Mouse (Mus musculus) heart, embryonic 15.5 days (tissue): ENCODE measurements around the gene Rbbp8nl. TPM values are rescaled to one million over a fixed set of nuclear protein-coding genes. Genes with fewer than 3 reads are reported as not detected.

Experiments used
- ATAC-seq: fragments of 200-750 bp; cut with Nextera tagmentation; replicated peaks from 2 replicates; pipeline ENCODE4 v1.8.0; 2017; ENCODE audit warnings: low read depth, moderate TSS enrichment; ENCODE audit not compliant: insufficient number of reproducible peaks, insufficient read depth, low FRiP score
- H3K27ac ChIP-seq: fragments of 300-500 bp; sonication (generic); 2 replicates; pipeline ENCODE4 v1.5.1; 2015; ENCODE audit warnings: mild to moderate bottlenecking, inconsistent platforms
- H3K27me3 ChIP-seq: fragments of 300-500 bp; sonication (generic); 2 replicates; pipeline ENCODE4 v1.6.1; 2015; ENCODE audit warnings: inconsistent platforms
- H3K36me3 ChIP-seq: fragments of 300-500 bp; sonication (generic); 2 replicates; pipeline ENCODE4 v1.6.1; 2015; ENCODE audit warnings: mild to moderate bottlenecking, inconsistent platforms
- H3K4me1 ChIP-seq: fragments of 300-500 bp; sonication (generic); replicated peaks from 2 replicates; pipeline ENCODE4 v1.6.1; 2015; ENCODE audit warnings: inconsistent platforms
- H3K4me2 ChIP-seq: fragments of 300-500 bp; sonication (generic); 2 replicates; pipeline ENCODE4 v1.6.1; 2015; ENCODE audit warnings: inconsistent platforms, mild to moderate bottlenecking, moderate library complexity
- H3K4me3 ChIP-seq: fragments of 300-500 bp; sonication (generic); 2 replicates; pipeline ENCODE4 v1.5.1; 2015; ENCODE audit warnings: mild to moderate bottlenecking, inconsistent platforms
- H3K9ac ChIP-seq: fragments of 300-500 bp; sonication (generic); 2 replicates; pipeline ENCODE4 v1.6.1; 2015; ENCODE audit warnings: mild to moderate bottlenecking, inconsistent platforms
- H3K9me3 ChIP-seq: fragments of 300-500 bp; sonication (generic); replicated peaks from 2 replicates; pipeline ENCODE4 v1.6.1; 2016; ENCODE audit warnings: inconsistent platforms
- WGBS: fragments of 180-500 bp; shearing (Covaris S2); methylation state at CpG from one replicate; pipeline ENCODE4 v1.1.7; 2015; ENCODE audit warnings: mixed read lengths; 5-methylcytosine and 5-hydroxymethylcytosine counted together
- polyA plus RNA-seq: library from polyadenylated mRNA; unstranded; fragments of >200 nt; fragmentation: Nextera tagmentation; extraction: Ambion mirVana; gene quantifications from 2 replicates; pipeline ENCODE4 v1.2.1, GENCODE M21; 2015

The Rbbp8nl gene
- polyA plus RNA-seq, 1 experiment from 2014 or later: 0.06 TPM

DNA sequence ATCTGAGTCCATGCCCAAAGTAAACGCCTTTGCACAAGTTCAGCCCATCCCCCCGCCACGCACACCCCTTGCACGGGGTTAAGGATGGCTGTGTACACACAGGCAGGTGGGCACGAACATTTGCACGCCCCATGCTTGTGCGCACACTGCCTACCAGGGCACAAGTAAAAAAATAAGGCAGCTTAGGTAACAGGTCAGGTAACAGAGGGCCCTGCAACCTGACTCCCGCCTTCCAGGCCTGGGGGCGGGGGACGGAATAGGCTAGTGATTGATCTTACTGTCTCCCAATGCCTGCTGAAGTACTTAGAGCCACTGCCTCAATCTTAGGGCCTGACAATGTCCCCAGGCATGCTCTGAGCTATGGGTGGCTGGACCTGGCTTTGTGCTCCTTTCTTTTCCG lies 713 bp downstream of the Rbbp8nl start:
- no peaks in the 10 kb centered on the region for H3K27me3 ChIP-seq
- ATAC-seq: no peak
- no peak overlapping the region for H3K4me3 ChIP-seq
- H3K4me2 ChIP-seq: no peak overlapping the region
- WGBS: 72% methylated on average over 11 of the region's 11 CpGs
- H3K4me1 ChIP-seq: peaks cover 23% of the 10 kb centered on the region
- H3K36me3 ChIP-seq: no peaks in the 10 kb centered on the region
- no peak overlapping the region for H3K9ac ChIP-seq
- H3K9me3 ChIP-seq: no peaks in the 10 kb centered on the region
- H3K27ac ChIP-seq: no peak overlapping the region

GRCm38 (mm10) chr2:180279321-180279720 lies 10.4 kb downstream of the Rbbp8nl start:
- no peak overlapping the region for H3K4me3 ChIP-seq
- no peak overlapping the region for H3K9ac ChIP-seq
- H3K4me2 ChIP-seq: no peak overlapping the region
- no peaks in the 10 kb centered on the region for H3K36me3 ChIP-seq
- no peaks in the 10 kb centered on the region for H3K27me3 ChIP-seq
- no peaks in the 10 kb centered on the region for H3K9me3 ChIP-seq
- no peak overlapping the region for H3K27ac ChIP-seq
- no peak for ATAC-seq
- peaks cover 19% of the 10 kb centered on the region for H3K4me1 ChIP-seq
- 81% methylated on average over 8 of the region's 8 CpGs for WGBS

DNA sequence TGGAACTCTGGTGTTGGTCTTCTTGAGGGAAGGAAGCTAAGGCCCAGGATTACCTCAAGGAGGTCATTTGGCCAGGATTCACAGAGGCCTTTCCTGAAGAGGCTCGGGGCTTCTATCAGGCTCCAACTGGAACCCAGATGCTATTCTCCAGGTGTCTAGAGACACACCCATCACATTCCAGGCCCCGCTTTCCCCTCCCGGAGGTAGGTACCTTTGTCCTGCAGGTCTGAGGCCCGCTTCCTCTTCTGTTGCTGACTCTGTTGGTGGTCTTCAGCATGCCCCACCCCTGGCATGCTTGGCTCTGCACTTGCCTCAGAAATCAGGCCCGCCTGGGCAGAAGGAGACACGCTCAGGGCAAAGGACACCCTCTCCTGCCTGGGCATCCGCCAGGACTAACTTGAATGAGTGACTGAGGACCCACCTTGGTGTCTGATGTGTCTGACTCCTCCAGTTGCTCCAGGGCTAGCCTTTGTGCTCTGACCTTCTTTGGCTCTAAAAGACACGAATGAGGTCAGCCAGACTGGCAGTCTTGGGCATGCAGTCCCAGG lies 11.8 kb downstream of the Rbbp8nl start:
- WGBS: 72% methylated on average over 8 of the region's 8 CpGs
- Histone ChIP-seq H3K9me3 (no peaks in the 10 kb centered on the region), H3K36me3 (no peaks in the 10 kb centered on the region), H3K9ac (no peak overlapping the region), H3K4me1 (peaks cover 24% of the 10 kb centered on the region), H3K27ac (no peak overlapping the region), H3K4me2 (no peak overlapping the region), H3K27me3 (no peaks in the 10 kb centered on the region), H3K4me3 (no peak overlapping the region)
- ATAC-seq: no peak

DNA sequence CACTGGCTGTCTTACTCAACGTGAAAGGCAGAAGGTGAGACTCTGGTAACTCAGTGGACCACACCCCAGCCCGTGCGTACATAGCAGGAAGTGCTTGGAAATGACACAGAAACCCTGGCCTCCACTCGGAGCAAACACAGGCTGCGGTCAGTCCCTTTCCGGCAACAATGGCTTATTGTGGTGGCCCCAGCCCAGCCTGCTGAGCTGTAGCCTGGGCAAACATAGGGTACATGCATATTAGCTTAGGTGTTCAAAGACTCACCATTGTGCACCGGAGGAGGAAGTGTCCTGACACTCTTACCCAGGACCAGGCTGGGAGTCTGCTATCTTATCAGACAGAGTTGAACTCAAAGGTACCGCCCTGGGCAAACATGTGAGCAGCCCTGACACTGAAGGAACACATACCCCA lies 12.8 kb downstream of the Rbbp8nl start:
- 31% methylated on average over 8 of the region's 8 CpGs for WGBS
- ATAC-seq: no peak
- Histone ChIP-seq H3K4me1 (peaks cover 34% of the 10 kb centered on the region), H3K4me2 (no peak overlapping the region; the same call in 1 of the 2 replicates), H3K36me3 (no peaks in the 10 kb centered on the region), H3K27me3 (no peaks in the 10 kb centered on the region), H3K27ac (no peak overlapping the region), H3K9me3 (no peaks in the 10 kb centered on the region), H3K9ac (no peak overlapping the region), H3K4me3 (no peak overlapping the region)

GRCm38 (mm10) chr2:180276385-180276784 lies 13.3 kb downstream of the Rbbp8nl start:
- H3K27ac ChIP-seq: peak overlapping the region; percentile 36; the same call in 1 of the 2 replicates
- H3K4me3 ChIP-seq: no peak overlapping the region
- H3K4me1 ChIP-seq: peaks cover 38% of the 10 kb centered on the region
- no peaks in the 10 kb centered on the region for H3K36me3 ChIP-seq
- no peaks in the 10 kb centered on the region for H3K27me3 ChIP-seq
- no peak overlapping the region for H3K9ac ChIP-seq
- 30% methylated on average over 4 of the region's 4 CpGs for WGBS
- no peaks in the 10 kb centered on the region for H3K9me3 ChIP-seq
- H3K4me2 ChIP-seq: peak overlapping the region; percentile 24
- no peak for ATAC-seq

GRCm38 (mm10) chr2:180275836-180276235 lies 13.8 kb downstream of the Rbbp8nl start:
- H3K4me1 ChIP-seq: peaks cover 40% of the 10 kb centered on the region
- ATAC-seq: peak; percentile 61
- 2% methylated on average over 8 of the region's 8 CpGs for WGBS
- no peaks in the 10 kb centered on the region for H3K9me3 ChIP-seq
- H3K4me3 ChIP-seq: 0 out of 2 replicates have a peak overlapping the region, but pooled peaks have one; percentile 4
- H3K9ac ChIP-seq: no peak overlapping the region
- H3K27ac ChIP-seq: peak overlapping the region; percentile 36; the same call in 1 of the 2 replicates
- H3K4me2 ChIP-seq: peak overlapping the region; percentile 24
- no peaks in the 10 kb centered on the region for H3K27me3 ChIP-seq
- no peaks in the 10 kb centered on the region for H3K36me3 ChIP-seq

- no peak for ATAC-seq
- Histone ChIP-seq H3K4me2 (no peak overlapping the region), H3K9me3 (no peaks in the 10 kb centered on the region), H3K9ac (no peak overlapping the region), H3K36me3 (no peaks in the 10 kb centered on the region), H3K27me3 (no peaks in the 10 kb centered on the region), H3K4me3 (no peak overlapping the region), H3K27ac (no peak overlapping the region), H3K4me1 (peaks cover 40% of the 10 kb centered on the region)
- WGBS: 93% methylated on average over 2 of the region's 2 CpGs
These were observed 15.2 kb downstream of the Rbbp8nl start for GRCm38 (mm10) chr2:180274523-180274922.

DNA sequence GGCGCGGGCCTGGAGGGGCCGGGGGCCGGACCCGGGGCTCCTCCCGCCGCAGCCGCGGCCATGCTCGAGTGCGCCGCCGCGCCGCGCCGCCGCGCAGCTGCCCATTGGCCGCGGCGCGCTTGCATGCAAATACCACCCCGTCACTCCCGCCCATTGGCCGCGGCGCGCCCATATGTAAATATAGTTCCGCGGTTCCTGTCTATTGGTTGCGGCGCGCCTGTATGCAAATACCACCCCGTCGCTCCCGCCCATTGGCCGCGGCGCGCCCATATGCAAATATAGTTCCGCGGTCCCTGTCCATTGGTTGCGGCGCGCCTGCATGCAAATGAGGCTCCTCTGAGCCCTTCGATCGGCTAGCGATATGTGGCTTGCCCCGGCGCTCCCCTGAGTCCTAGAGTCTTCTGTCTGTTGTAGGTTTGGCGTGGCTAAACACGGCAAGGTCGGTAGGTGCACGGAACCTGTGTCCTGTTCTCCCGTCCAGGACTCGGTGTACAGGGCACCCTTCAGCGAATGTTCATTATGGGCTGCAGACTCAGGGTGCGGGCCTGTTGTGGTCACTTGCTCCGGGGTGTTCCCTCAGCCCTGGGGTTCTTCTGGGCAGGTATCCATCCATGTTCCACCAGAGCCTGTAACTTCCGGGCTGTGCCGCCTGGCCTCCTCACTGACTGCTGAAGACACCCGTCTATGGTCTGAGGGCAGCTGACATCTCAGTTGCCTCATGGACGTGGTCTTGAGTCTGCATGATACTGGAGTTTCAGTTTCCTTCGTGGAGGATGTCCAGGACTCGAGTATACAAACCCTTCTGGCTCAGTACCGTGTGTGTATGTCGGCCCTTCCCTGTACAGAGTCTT lies 16.1 kb downstream of the Rbbp8nl start, which contains the start of gene Cables2:
Gene Cables2 (minus strand): TSS at position 103 of the 851 bp plus-strand sequence.
- peak within 1 kb of the TSS; percentile 67 for H3K27ac ChIP-seq
- H3K9me3 ChIP-seq: no peaks in the 10 kb centered on the region
- H3K9ac ChIP-seq: peak within 1 kb of the TSS; percentile 89
- H3K27me3 ChIP-seq: no peaks in the 10 kb centered on the region
- H3K4me2 ChIP-seq: peak within 1 kb of the TSS; percentile 95
- H3K4me1 ChIP-seq: peaks cover 40% of the 10 kb centered on the region
- WGBS: 5% methylated on average over 59 of the region's 68 CpGs
- ATAC-seq: peak; percentile 90
- peak within 1 kb of the TSS; percentile 82 for H3K4me3 ChIP-seq
- H3K36me3 ChIP-seq: no peaks in the 10 kb centered on the region

- Histone ChIP-seq H3K27me3 (no peaks in the 10 kb centered on the region), H3K27ac (peak overlapping the region; percentile 67), H3K4me2 (peak overlapping the region; percentile 95), H3K4me3 (peak overlapping the region; percentile 82), H3K4me1 (peaks cover 40% of the 10 kb centered on the region), H3K9me3 (no peaks in the 10 kb centered on the region), H3K9ac (peak overlapping the region; percentile 89), H3K36me3 (no peaks in the 10 kb centered on the region)
- WGBS: under 1% methylated on average over 24 of the region's 37 CpGs
- peak; percentile 25 for ATAC-seq
These were observed 16.8 kb downstream of the Rbbp8nl start for GRCm38 (mm10) chr2:180272884-180273321.

DNA sequence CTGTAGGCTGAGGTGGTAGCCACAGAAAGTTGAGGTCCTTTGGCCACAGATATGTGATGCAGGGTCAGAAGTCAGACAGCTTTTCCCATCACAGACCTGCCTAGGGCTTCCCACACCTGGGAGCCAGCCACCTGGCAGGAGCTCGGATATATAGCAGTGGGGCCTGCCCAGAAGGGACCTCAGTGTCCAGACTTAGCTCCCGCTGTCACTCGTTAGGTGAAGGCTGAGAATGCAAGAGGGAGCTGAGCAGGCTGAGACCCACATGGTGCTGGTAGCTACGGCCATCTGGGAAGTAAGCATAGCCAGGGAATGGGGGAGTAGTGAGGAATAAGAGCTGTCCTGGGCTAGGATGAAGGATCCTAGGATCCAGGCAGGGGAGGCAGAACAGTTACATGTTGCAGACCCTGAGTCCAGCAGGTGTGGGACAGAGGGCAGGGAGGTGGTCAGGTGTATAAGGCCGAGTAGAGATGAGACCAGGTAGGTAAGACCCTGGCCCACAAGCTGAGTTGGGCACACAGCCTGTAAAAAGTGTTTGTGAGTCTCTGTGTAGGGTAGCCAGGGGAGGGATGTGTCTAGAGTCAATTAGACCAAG lies 17.8 kb downstream of the Rbbp8nl start:
- H3K36me3 ChIP-seq: no peaks in the 10 kb centered on the region
- ATAC-seq: no peak
- H3K4me3 ChIP-seq: peak overlapping the region; percentile 82
- no peaks in the 10 kb centered on the region for H3K27me3 ChIP-seq
- no peaks in the 10 kb centered on the region for H3K9me3 ChIP-seq
- H3K4me1 ChIP-seq: peaks cover 35% of the 10 kb centered on the region
- 64% methylated on average over 5 of the region's 5 CpGs for WGBS
- peak overlapping the region; percentile 95 for H3K4me2 ChIP-seq
- peak overlapping the region; percentile 89 for H3K9ac ChIP-seq
- H3K27ac ChIP-seq: no peak overlapping the region

GRCm38 (mm10) chr2:180270537-180271255 lies 19.0 kb downstream of the Rbbp8nl start:
- Histone ChIP-seq H3K27me3 (no peaks in the 10 kb centered on the region), H3K36me3 (no peaks in the 10 kb centered on the region), H3K4me1 (peaks cover 24% of the 10 kb centered on the region), H3K27ac (no peak overlapping the region), H3K9ac (no peak overlapping the region), H3K4me3 (no peak overlapping the region), H3K9me3 (no peaks in the 10 kb centered on the region), H3K4me2 (no peak overlapping the region)
- ATAC-seq: no peak
- WGBS: 62% methylated on average over 7 of the region's 7 CpGs
